Mouse (Mus musculus) regulatory T cell (primary cell): ENCODE measurements around the gene Npw.
"Not testable (repeated sequence)": the region's sequence is repeated elsewhere in the genome, so short reads cannot be mapped to it uniquely, and the experiment has no call there.

Source experiments
- in situ Hi-C: fragments of 300-600 bp; cut with MboI, MseI; formaldehyde crosslinking; loops from one replicate; pipeline ENCODE4 v1.15.1; 2025; ENCODE audit warnings: high pct_unique_total_duplicates

Npw gene

GRCm38 (mm10) chr17:24671346-24671745 is 13.1 kb upstream of the Npw start:
- in situ Hi-C loops: no loop called here

DNA sequence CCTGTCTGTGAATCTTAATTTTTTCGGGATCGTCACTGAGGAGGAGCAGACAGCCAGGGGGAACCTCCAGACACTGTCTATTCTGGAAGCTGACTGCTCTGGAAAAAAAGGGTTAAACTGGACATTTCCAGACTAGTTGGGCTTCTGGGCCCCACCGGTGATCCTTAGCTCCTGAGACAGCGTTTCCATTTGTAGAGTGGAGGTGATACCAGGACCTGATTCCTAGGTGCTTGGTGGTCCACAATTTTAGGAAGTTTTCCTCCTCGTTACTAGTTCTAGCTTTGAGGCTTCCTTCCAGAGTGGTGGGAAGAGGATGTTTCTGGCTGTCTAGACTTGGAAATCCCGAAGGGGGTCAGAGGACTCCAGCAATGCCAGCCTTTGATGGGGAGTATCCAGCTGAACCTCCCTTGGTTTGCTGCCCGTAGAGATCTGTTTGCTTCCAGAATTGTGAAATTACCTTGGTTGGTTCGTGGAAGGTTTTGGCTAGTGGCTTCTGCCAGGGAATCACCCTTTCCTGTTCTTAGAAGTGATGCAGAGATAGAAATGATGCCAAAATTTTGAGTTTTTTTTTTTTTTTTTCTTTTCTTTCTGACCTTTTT is 12.1 kb upstream of the Npw start:
- in situ Hi-C loops: no loop called here

DNA sequence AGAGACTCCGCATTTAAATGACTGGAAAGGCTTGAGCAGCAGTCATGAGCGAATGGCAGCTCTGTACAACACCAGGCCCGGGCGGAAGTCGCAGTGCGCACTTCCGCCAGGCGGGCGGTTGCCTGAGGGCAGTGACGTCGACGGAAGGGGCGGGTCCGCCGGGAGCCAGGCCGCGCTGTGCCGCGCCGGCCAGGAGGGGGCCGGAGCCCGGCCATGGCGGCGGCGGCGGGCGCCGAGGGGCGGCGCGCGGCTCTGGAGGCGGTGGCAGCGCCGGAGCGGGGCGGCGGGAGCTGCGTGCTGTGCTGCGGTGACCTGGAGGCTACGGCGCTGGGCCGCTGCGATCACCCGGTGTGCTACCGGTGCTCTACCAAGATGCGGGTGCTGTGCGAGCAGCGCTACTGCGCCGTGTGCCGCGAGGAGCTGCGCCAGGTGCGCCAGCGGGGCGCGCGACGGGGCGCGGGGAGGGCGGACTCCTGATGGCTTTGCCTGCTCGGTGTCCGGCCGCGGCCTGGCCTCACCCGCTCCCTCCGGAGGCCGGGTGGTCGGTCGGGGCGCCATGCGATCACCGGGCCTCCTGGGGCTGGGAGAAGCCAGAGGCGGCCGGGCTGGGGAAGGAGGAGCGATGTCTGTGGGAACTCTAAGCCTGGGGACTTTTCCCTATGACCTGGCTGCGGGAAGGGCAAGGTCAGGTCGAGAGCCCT is 11.4 kb upstream of the Npw start, which contains the start of gene Zfp598:
TSS of gene Zfp598 (plus strand) at position 143 of the 701 bp plus-strand sequence.
- in situ Hi-C loops: no loop called here

DNA sequence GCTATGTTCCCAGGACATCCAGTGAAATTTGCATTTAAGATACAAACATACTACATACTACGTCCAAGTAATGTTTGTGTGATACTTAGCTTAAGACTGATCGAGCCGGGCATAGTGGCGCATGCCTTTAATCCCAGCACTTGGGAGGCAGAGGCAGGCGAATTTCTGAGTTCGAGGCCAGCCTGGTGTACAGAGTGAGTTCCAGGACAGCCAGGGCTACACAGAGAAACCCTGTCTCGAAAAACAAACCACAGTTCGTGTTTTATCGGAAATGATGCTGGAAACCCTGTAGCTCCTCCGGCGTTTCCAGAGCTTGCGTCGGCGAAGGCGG is 10.9 kb upstream of the Npw start:
- in situ Hi-C loops: not testable (repeated sequence)

GRCm38 (mm10) chr17:24667416-24667815 is 9.2 kb upstream of the Npw start:
- in situ Hi-C loops: no loop called here

DNA sequence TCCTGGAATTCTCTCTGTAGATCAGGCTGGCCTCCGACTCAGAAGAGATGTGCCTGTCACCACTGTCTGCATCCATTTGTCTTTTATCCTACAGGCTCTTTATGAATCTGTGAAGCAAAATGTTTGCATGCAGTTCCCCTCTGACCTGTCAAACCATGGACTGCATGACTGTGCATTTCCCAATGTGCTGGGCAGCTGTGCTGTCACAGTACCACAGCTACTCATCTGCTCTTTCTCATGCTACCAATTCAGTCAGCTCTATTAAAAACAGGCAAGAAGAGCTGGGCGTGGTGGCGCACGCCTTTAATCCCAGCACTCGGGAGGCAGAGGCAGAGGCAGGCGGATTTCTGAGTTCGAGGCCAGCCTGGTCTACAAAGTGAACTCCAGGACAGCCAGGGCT is 8.8 kb upstream of the Npw start:
- in situ Hi-C loops: not testable (repeated sequence)

DNA sequence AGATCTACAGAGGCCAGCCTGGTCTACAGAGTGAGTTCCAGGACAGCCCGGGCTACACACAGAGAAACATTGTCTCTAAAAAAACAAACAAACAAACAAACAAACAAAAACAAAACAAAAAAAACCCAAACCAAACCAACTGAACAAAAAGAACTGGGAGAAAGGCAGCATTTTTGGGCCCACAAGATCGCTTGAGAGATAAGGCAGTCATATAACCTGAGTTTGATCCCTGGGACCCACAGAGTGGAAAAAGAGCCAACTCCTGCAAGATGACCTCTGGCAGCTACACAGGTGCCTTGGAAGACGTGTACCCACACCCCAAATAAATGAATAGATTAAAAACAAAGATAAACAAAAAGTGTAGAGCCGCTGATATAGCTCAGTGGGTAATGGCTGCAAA is 3.3 kb downstream of the Npw start:
- in situ Hi-C loops: no loop called here

DNA sequence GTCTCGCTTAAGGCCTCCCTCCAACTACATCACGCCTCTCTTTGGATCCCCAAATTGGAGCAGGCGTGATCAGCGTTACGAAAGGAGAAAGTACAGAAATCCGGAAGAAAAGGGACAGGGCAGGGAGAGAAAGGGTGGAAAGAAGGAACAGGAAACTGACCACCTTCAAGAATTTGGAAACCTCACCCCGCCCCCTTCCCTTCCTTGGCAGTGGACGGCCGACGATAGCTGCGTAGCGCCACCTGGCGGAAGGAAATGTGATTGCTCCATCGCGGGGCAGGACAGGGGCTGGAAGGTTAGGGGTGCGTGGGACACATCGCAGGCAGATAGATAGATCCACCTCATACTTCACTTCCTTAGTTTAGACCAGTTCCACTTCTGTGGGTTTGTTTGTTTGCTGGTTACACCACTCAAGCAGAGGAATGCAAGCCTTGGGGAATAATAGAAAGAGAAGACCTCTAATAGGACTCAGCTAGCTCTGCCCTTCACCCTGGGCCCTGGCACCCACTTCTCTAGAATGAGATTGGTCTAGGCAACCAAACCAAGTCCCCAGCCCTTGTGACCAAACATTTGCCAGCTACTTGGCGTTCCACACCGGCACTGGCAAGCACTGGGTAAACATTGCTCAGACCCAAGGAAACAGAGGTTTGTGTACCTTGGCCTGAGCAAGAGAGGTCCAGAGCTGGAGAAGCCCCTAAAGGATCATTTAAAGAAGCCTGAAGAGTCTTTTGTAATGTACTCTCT is 4.1 kb downstream of the Npw start:
- in situ Hi-C loops: no loop called here

GRCm38 (mm10) chr17:24651835-24652234 is 6.4 kb downstream of the Npw start:
- in situ Hi-C loops: no loop called here

GRCm38 (mm10) chr17:24650766-24651165 is 7.5 kb downstream of the Npw start:
- in situ Hi-C loops: no loop called here

DNA sequence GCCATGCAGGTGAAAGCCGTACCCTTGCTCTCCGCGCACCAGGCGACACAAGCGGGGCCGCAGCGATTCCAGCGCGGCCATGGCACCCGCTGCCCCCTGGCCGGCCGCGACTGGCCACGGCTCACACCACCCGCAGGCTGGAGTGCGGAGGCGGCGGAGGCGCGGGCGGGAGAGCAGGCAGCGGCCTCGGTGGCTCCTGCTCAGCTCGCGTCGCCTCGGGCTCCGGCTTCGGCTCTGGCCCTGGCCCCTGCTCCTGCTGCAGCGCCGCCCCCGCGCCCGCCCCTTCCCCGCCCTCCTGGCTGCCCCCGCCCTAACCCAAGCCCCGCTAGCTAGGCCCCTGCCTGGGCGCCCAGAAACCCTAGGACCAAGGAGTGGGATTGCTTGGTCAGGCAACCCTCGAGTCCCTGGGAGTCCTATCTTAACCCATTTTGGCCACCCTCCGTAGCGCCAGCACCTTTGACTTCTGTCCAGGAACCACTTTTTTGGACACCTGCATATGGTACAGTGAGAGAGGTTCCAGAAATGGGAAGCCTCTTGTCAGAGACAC is 8.1 kb downstream of the Npw start, which contains the start of gene Slc9a3r2:
TSS of gene Slc9a3r2 (minus strand) at position 258 of the 547 bp plus-strand sequence.
- in situ Hi-C loops: no loop called here

GRCm38 (mm10) chr17:24649581-24650069 is 8.6 kb downstream of the Npw start:
- in situ Hi-C loops: no loop called here

- in situ Hi-C loops: no loop called here
These were observed 9.4 kb downstream of the Npw start for GRCm38 (mm10) chr17:24648731-24649377.

DNA sequence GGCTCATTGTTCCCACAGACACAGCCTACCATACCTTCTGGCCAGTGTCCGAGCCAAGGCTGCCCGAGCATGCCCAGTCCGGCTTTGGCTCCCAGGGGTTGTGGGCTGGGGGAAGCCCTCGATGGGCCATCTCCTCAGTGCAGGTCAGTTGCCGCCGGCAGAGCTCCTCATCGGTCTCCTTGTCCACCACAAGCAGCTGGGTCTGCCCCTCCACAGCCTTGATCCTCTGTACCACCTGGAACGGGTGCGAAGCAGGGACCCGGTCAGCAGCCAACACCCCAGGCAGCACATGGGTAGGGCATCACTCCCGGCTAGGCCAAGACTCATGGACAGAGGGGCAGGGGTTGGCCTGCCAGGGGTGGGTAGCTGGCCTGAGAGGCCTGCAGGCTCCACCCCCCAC is 10.8 kb downstream of the Npw start:
- in situ Hi-C loops: no loop called here

DNA sequence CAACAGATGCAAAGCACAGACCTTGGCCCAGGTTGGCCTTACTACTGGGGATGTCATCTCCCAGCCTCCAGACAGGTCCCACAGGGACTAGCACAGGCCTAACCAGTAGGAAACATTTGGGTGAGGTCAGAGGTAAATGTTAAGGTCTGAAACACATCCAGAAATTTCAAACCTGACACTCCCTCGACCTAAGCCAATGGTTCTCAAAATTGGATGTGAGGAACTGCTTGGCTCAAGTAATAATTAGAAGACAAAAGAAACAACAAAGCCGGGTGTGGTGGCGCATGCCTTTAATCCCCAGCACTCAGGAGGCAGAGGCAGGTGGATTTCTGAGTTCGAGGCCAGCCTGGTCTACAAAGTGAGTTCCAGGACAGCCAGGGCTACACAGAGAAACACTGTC is 11.9 kb downstream of the Npw start:
- in situ Hi-C loops: no loop called here

DNA sequence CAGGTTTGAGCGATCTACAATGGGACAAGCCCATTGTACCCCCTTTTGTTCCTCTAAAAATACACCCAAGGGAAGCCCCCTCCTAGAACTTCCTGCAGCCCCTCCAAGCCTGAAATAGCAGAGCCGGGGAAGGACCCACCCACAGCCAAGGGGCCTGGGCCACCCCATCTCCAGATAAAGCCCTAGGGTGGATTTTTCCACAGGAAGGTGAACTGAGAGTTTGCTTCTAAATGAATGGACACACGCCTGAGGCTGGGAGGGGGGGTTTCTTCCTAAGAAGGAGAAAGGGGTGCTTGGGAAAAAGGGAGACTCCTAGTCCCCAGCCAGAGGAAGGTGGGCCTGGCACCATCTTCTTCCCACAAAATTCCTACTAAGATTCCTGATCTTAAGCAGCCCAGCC is 12.3 kb downstream of the Npw start:
- in situ Hi-C loops: no loop called here

GRCm38 (mm10) chr17:24644875-24645721 is 13.2 kb downstream of the Npw start:
- in situ Hi-C loops: no loop called here

DNA sequence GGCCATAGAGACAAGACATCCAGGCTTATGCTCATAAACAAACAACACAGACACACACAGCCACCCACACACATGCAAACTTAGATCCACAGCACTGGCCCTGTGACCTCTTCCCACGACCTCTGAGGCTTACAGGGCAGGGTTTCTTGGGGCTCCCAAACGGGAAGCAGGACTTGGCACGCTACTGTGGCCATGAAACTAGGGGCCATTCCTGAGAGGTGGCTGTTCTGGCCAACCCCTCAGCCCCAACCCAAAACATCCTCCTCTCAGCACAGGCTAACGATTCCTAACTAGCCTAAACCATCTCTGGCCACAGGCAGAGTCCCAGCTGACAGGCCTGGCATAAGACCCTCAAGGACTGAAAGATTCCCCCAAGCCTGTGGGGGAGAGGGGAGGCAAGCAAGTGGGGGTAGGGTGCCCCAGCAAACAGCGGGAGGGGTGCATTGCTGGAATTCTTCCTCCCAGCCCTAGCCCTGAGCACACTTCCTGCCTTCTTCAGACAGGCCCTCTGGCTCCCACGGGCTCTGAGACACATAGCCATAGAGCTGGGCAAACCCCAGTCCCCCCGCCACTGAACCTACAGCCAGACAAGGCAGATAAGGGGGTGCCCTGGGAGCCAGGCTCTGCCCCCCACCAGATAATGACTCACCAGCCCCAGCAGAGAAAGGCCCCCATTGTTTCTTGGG is 14.1 kb downstream of the Npw start:
- in situ Hi-C loops: no loop called here

GRCm38 (mm10) chr17:24642791-24643343 is 15.4 kb downstream of the Npw start:
- in situ Hi-C loops: no loop called here

GRCm38 (mm10) chr17:24641944-24642343 is 16.3 kb downstream of the Npw start:
- in situ Hi-C loops: no loop called here
